Mouse (Mus musculus) neural tube, embryonic 12.5 days (tissue): Measurements from ENCODE around the gene Ftl1. TPM values are rescaled to one million over a fixed set of nuclear protein-coding genes. Genes with fewer than 3 reads are reported as not detected.

ENCODE experiments used
- ATAC-seq: fragments of 200-750 bp; cut with Nextera tagmentation; 2 replicates; pipeline ENCODE4 v1.8.0; 2017; ENCODE audit warnings: low read depth, mild to moderate bottlenecking, moderate TSS enrichment, moderate library complexity; ENCODE audit not compliant: low FRiP score
- H3K27ac ChIP-seq: fragments of 300-500 bp; sonication (generic); 2 replicates; pipeline ENCODE4 v1.5.1; 2016
- H3K27me3 ChIP-seq: fragments of 300-500 bp; sonication (generic); replicated peaks from 2 replicates; pipeline ENCODE4 v1.6.1; 2016; ENCODE audit warnings: mild to moderate bottlenecking
- H3K36me3 ChIP-seq: fragments of 300-500 bp; sonication (generic); 2 replicates; pipeline ENCODE4 v1.6.1; 2016; ENCODE audit warnings: mild to moderate bottlenecking
- H3K4me1 ChIP-seq: fragments of 300-500 bp; sonication (generic); 2 replicates; pipeline ENCODE4 v1.6.1; 2016
- H3K4me2 ChIP-seq: fragments of 300-500 bp; sonication (generic); replicated peaks from 2 replicates; pipeline ENCODE4 v1.6.1; 2016; ENCODE audit warnings: mild to moderate bottlenecking
- H3K4me3 ChIP-seq: fragments of 300-500 bp; sonication (generic); 2 replicates; pipeline ENCODE4 v1.5.1; 2016
- H3K9ac ChIP-seq: fragments of 300-500 bp; sonication (generic); 2 replicates; pipeline ENCODE4 v1.6.1; 2016; ENCODE audit warnings: mild to moderate bottlenecking
- H3K9me3 ChIP-seq: fragments of 300-500 bp; sonication (generic); 2 replicates; pipeline ENCODE4 v1.6.1; 2016; ENCODE audit warnings: mild to moderate bottlenecking
- WGBS: fragments of 180-500 bp; shearing (Covaris S2); methylation state at CpG from one replicate; pipeline ENCODE4 v1.1.7; 2016; 5-methylcytosine and 5-hydroxymethylcytosine counted together
- microRNA-seq: library from miRNA; unstranded; fragments of <30 nt; microRNA quantifications from one replicate; pipeline ENCODE4, GENCODE M21; 2017
- polyA plus RNA-seq: library from polyadenylated mRNA; unstranded; fragments of >200 nt; fragmentation: Nextera tagmentation; extraction: Ambion mirVana; gene quantifications from 2 replicates; pipeline ENCODE4 v1.2.1, GENCODE M21; 2016

Ftl1 gene
- polyA plus RNA-seq, 1 experiment from 2014 or later = 5,746 TPM

DNA sequence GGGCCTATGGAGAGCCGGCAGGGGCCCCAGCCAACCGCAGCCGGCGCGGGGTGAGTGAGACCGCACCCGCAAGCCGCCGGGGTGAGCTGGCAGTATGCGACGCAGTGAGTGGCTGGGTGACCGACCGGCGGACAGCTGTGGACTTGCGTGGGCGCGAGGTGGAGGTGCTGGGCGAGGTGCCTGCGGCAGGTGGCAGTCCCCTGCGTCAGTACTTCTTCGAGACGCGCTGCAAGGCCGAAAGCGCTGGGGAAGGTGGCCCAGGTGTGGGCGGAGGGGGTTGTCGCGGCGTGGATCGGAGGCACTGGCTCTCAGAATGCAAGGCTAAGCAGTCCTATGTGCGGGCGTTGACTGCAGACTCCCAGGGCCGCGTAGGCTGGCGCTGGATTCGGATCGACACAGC, 44.0 kb downstream of the Ftl1 start:
- Histone ChIP-seq H3K4me1 (peaks cover 16% of the 10 kb centered on the region), H3K4me2 (peak overlapping the region; percentile 24; the same call in 1 of the 2 replicates), H3K36me3 (peaks cover 3% of the 10 kb centered on the region), H3K9ac (no peak overlapping the region), H3K27ac (no peak overlapping the region), H3K27me3 (peaks cover 96% of the 10 kb centered on the region), H3K4me3 (no peak overlapping the region), H3K9me3 (no peaks in the 10 kb centered on the region)
- 13% methylated on average over 37 of the region's 37 CpGs for WGBS
- ATAC-seq = no peak

GRCm38 (mm10) chr7:45414740-45415224, 44.9 kb downstream of the Ftl1 start:
- Histone ChIP-seq H3K27me3 (peaks cover 97% of the 10 kb centered on the region), H3K4me3 (no peak overlapping the region), H3K4me2 (no peak overlapping the region), H3K9me3 (no peaks in the 10 kb centered on the region), H3K36me3 (no peaks in the 10 kb centered on the region), H3K9ac (no peak overlapping the region), H3K27ac (no peak overlapping the region), H3K4me1 (peaks cover 16% of the 10 kb centered on the region)
- no peak for ATAC-seq
- WGBS = 46% methylated on average over 12 of the region's 12 CpGs

- Histone ChIP-seq H3K9me3 (no peaks in the 10 kb centered on the region), H3K4me3 (peak overlapping the region; percentile 43), H3K4me2 (peak overlapping the region; percentile 82), H3K4me1 (peaks cover 16% of the 10 kb centered on the region), H3K9ac (peak overlapping the region; percentile 56), H3K36me3 (no peaks in the 10 kb centered on the region), H3K27me3 (peaks cover 97% of the 10 kb centered on the region), H3K27ac (no peak overlapping the region)
- 0 out of 2 replicates have a peak, but pooled peaks have one; percentile 6 for ATAC-seq
- WGBS = 1% methylated on average over 27 of the region's 27 CpGs
Measured at GRCm38 (mm10) chr7:45413864-45414739, 45.6 kb downstream of the Ftl1 start.

DNA sequence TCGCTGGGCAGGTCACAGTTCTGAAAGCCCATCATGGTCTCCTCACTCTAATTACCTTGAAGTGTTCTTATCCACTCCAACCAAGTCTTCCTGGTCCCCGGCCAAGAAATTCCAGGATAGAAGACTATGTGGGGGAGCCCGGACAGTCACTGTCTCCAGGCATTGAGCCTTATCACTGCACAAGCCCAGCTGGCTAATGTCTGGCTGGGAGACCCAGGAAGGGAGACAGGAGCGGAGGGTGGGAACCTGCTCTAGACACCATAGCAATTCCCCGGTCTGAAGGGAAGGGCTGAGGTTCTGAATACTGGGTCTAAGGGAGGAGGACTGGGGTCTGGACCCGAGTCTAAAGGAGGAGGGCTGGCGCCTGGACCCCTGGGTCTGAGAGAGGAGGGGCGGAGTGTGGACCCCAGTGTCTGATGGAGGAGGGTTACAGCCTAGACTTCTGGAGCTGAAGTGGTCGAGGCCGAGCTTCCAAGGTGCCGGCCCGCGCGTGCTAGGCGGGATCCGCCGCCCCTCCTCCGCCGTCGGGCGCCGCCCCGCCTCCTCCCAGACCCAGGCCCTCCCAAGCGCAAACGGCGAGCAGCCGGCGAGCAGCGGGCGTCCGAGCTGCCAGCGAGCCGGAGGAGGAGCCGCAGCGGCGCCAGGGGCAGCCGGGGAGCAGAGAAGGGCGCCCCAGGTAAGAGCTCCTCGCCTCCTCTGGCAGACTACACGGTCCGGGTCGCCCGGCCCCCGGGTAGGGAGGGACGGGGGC, 46.4 kb downstream of the Ftl1 start, which contains the start of gene Ntf5:
Gene Ntf5, plus strand, starts transcription at position 583 of the 751 bp plus-strand sequence.
- Histone ChIP-seq H3K4me2 (peak within 1 kb of the TSS; percentile 82), H3K9ac (peak within 1 kb of the TSS; percentile 56), H3K27me3 (peaks cover 97% of the 10 kb centered on the region), H3K4me1 (peaks cover 16% of the 10 kb centered on the region), H3K9me3 (no peaks in the 10 kb centered on the region), H3K36me3 (no peaks in the 10 kb centered on the region), H3K27ac (no peak within 1 kb of the TSS), H3K4me3 (peak within 1 kb of the TSS; percentile 43)
- 3% methylated on average over 45 of the region's 45 CpGs for WGBS
- peak; percentile 35; the same call in 1 of the 2 replicates for ATAC-seq

DNA sequence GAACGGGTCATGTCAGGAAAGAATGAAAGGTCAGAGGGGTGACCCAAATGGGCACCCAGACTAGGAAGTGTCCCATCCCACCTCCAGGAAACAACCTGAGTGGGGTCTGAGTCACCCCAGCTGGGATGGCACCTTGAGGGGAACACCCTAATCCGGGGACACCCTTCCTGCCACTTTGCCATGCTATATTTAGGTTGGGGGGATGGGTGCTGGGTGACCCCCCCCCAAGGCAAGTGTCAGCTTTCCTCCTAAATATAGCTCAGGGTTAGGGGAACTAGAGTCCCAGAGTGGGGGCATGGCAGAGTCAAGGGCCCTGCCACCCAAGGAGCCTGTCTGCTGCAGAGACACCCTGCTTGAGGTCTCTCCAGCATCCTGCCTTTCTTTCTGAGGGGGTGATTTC, 47.3 kb downstream of the Ftl1 start:
- WGBS = 92% methylated on average over 2 of the region's 2 CpGs
- H3K27ac ChIP-seq = no peak overlapping the region
- no peaks in the 10 kb centered on the region for H3K9me3 ChIP-seq
- peaks cover 16% of the 10 kb centered on the region for H3K4me1 ChIP-seq
- no peak overlapping the region for H3K4me2 ChIP-seq
- no peaks in the 10 kb centered on the region for H3K36me3 ChIP-seq
- H3K27me3 ChIP-seq = peaks cover 97% of the 10 kb centered on the region
- no peak for ATAC-seq
- no peak overlapping the region for H3K9ac ChIP-seq
- H3K4me3 ChIP-seq = no peak overlapping the region

- peaks cover 21% of the 10 kb centered on the region for H3K4me1 ChIP-seq
- no peak overlapping the region for H3K4me3 ChIP-seq
- H3K4me2 ChIP-seq = no peak overlapping the region
- WGBS = 88% methylated on average over 8 of the region's 8 CpGs
- H3K9ac ChIP-seq = no peak overlapping the region
- H3K9me3 ChIP-seq = no peaks in the 10 kb centered on the region
- H3K27me3 ChIP-seq = peaks cover 92% of the 10 kb centered on the region
- no peaks in the 10 kb centered on the region for H3K36me3 ChIP-seq
- no peak overlapping the region for H3K27ac ChIP-seq
- ATAC-seq = no peak
Measured at GRCm38 (mm10) chr7:45409497-45410163, 50.1 kb downstream of the Ftl1 start.

DNA sequence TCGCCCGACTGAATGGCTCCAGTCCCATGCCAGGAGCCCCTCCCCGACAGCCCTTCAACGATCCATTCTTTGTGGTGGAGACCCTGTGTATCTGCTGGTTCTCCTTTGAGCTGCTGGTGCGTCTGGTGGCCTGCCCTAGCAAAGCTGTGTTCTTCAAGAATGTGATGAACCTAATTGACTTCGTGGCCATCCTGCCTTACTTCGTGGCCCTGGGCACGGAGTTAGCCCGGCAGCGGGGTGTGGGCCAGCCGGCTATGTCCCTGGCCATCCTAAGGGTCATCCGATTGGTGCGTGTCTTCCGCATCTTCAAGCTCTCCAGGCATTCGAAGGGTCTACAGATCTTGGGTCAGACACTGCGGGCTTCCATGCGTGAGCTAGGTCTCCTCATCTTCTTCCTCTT, 50.7 kb downstream of the Ftl1 start:
- no peak for ATAC-seq
- Histone ChIP-seq H3K27ac (no peak overlapping the region), H3K4me1 (peaks cover 18% of the 10 kb centered on the region), H3K9me3 (no peaks in the 10 kb centered on the region), H3K27me3 (peaks cover 85% of the 10 kb centered on the region), H3K9ac (no peak overlapping the region), H3K4me2 (no peak overlapping the region), H3K4me3 (no peak overlapping the region), H3K36me3 (no peaks in the 10 kb centered on the region)
- 88% methylated on average over 17 of the region's 17 CpGs for WGBS

DNA sequence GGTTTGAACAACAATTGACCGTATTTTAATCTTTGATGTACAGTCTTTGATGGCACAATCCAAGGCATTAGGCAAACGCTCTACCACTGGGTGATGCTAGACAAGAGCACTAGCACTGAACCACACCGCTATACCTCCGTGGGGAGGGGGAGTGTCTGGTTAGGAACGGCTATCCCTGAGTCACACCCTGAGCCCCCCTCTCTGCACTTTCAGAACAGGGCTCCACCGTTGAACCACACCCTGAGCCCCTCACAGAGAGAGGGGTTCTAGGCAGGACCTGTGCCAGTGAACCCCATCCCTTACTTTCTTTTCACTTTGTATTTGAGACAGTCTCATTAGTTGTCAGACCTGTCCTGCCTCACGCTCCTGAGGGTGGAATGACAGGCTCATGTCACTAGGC, 51.3 kb downstream of the Ftl1 start:
- no peak for ATAC-seq
- Histone ChIP-seq H3K27me3 (peaks cover 79% of the 10 kb centered on the region), H3K9ac (no peak overlapping the region), H3K9me3 (no peaks in the 10 kb centered on the region), H3K4me3 (no peak overlapping the region), H3K4me2 (no peak overlapping the region), H3K4me1 (peaks cover 12% of the 10 kb centered on the region), H3K36me3 (no peaks in the 10 kb centered on the region), H3K27ac (no peak overlapping the region)
- WGBS = 72% methylated on average over 7 of the region's 7 CpGs

Small RNA genes within 50 kb of the gene (microRNA-seq; reads per million reads assigned to microRNA genes)
- gene Gm22133 = not detected

Other genes with a start within 250 kb of the Ftl1 start
- 7.5 and 7.6 TPM in 2 replicates for gene Dkkl1, start 247.7 kb downstream of the Ftl1 start, polyA plus RNA-seq
- 173 and 178 TPM in 2 replicates for gene Tead2, start 244.1 kb downstream of the Ftl1 start, polyA plus RNA-seq
- 1.1 and 1.2 TPM in 2 replicates for gene Cd37, start 220.8 kb downstream of the Ftl1 start, polyA plus RNA-seq
- 0.20 TPM in 1 of 2 replicates, not detected in the other for gene Slc6a16, start 218.8 kb downstream of the Ftl1 start, polyA plus RNA-seq
- not detected in 2 replicates for gene Slc6a21, start 182.4 kb downstream of the Ftl1 start, polyA plus RNA-seq
- 9.6 and 11.0 TPM in 2 replicates for gene Trpm4, start 126.1 kb downstream of the Ftl1 start, polyA plus RNA-seq
- gene Hrc, start 124.6 kb downstream of the Ftl1 start, polyA plus RNA-seq = 0.46 and 0.77 TPM in 2 replicates
- 17.1 and 18.1 TPM in 2 replicates for gene Ppfia3, start 92.9 kb downstream of the Ftl1 start, polyA plus RNA-seq
- 3.5 TPM in 2 replicates for gene Lin7b, start 89.3 kb downstream of the Ftl1 start, polyA plus RNA-seq
- gene Snrnp70, start 64.1 kb downstream of the Ftl1 start, polyA plus RNA-seq = 269 and 286 TPM in 2 replicates
- gene Kcna7, start 54.2 kb downstream of the Ftl1 start, polyA plus RNA-seq = not detected in 2 replicates
- 0.57 and 0.65 TPM in 2 replicates for gene Ntf5, start 46.2 kb downstream of the Ftl1 start, polyA plus RNA-seq
- gene Lhb, start 39.1 kb downstream of the Ftl1 start, polyA plus RNA-seq = not detected in 2 replicates
- gene Gys1, start 25.0 kb downstream of the Ftl1 start, polyA plus RNA-seq = 31.8 and 32.7 TPM in 2 replicates
- gene Ruvbl2, start 21.8 kb downstream of the Ftl1 start, polyA plus RNA-seq = 126 and 127 TPM in 2 replicates
- 262 and 276 TPM in 2 replicates for gene Bax, start 7.0 kb upstream of the Ftl1 start, polyA plus RNA-seq
- gene Tulp2, start 22.0 kb upstream of the Ftl1 start, polyA plus RNA-seq = 0.41 and 0.60 TPM in 2 replicates
- gene Gm45808, start 26.9 kb upstream of the Ftl1 start, polyA plus RNA-seq = not detected in 2 replicates
- gene Dhdh, start 28.9 kb upstream of the Ftl1 start, polyA plus RNA-seq = 2.3 and 2.8 TPM in 2 replicates
- 118 and 119 TPM in 2 replicates for gene Nucb1, start 50.5 kb upstream of the Ftl1 start, polyA plus RNA-seq
- 19.4 and 20.1 TPM in 2 replicates for gene Ppp1r15a, start 66.4 kb upstream of the Ftl1 start, polyA plus RNA-seq
- gene Plekha4, start 66.4 kb upstream of the Ftl1 start, polyA plus RNA-seq = 3.2 and 3.5 TPM in 2 replicates
- 0.26 and 0.43 TPM in 2 replicates for gene Hsd17b14, start 95.0 kb upstream of the Ftl1 start, polyA plus RNA-seq
- 25.7 and 29.2 TPM in 2 replicates for gene Bcat2, start 110.3 kb upstream of the Ftl1 start, polyA plus RNA-seq
- gene Fgf21, start 155.6 kb upstream of the Ftl1 start, polyA plus RNA-seq = not detected in 2 replicates
- not detected in 2 replicates for gene Fut1, start 157.4 kb upstream of the Ftl1 start, polyA plus RNA-seq
- gene Izumo1, start 161.9 kb upstream of the Ftl1 start, polyA plus RNA-seq = 0.23 TPM in 1 of 2 replicates, not detected in the other
- 16.5 and 16.8 TPM in 2 replicates for gene Rasip1, start 167.6 kb upstream of the Ftl1 start, polyA plus RNA-seq
- 3.5 and 4.9 TPM in 2 replicates for gene Mamstr, start 180.1 kb upstream of the Ftl1 start, polyA plus RNA-seq
- gene Fut2, start 206.5 kb upstream of the Ftl1 start, polyA plus RNA-seq = 0.17 and 0.20 TPM in 2 replicates
- 1.2 and 1.7 TPM in 2 replicates for gene Ntn5, start 224.1 kb upstream of the Ftl1 start, polyA plus RNA-seq
- 1.0 and 1.2 TPM in 2 replicates for gene Sec1, start 234.5 kb upstream of the Ftl1 start, polyA plus RNA-seq
- gene Car11, start 240.0 kb upstream of the Ftl1 start, polyA plus RNA-seq = 35.5 and 36.6 TPM in 2 replicates
- 4.1 TPM in 2 replicates for gene Dbp, start 245.2 kb upstream of the Ftl1 start, polyA plus RNA-seq